Mouse (Mus musculus): ENCODE results near the gene Slc44a1.

DNA sequence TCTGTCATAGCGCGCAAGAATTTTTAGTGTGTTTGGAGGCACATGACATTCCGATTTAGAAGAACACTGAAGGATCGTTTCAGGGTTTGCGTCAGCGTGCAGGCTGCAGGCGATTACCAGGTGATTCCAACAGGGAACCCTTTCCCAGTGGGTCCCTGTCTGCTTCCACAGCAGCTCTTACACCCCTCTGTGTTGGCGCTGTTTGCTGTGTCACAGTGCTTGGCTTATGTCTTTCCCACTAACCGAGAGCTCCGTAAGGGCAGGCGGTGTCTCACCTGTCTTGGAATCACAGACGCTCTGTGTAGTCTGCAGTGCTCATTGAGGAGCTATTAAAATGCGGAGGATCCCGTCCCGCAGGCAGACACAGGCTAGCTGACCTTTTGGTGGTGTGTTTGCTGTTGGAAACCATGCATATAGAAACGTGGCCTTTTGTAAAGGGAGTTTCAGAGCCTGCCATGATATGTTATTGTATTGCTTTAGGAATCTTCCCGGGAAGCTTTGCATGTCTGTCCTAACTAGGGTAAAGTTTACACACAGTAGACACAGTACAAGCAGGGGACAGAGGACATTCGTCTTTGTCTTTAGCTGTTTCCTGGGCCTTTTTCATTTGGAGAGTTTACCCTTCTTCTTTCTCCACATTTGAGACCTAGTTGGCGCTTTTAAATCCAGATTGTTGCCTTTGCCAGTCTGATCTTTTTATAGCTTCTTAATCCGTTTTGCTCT lies 35.2 kb downstream of the Slc44a1 start:
- TF ChIP-seq CTCF (IDR thresholded peaks at IDR 0.05; ENCODE audit: extremely low read depth, insufficient read length, insufficient replicate concordance, low read depth, low read length), result no peak
- no peak for TF ChIP-seq POLR2A (IDR thresholded peaks at IDR 0.05; ENCODE audit: low read depth, low read length)

Data from small intestine, adult 2 months (tissue).